Mouse (Mus musculus): ENCODE measurements around the gene Axdnd1. TPM values are rescaled to one million over a fixed set of nuclear protein-coding genes. Genes with fewer than 3 reads are reported as not detected.

The Axdnd1 gene
- polyA plus RNA-seq, 1 experiment from 2014 or later, result 0.84 TPM

DNA sequence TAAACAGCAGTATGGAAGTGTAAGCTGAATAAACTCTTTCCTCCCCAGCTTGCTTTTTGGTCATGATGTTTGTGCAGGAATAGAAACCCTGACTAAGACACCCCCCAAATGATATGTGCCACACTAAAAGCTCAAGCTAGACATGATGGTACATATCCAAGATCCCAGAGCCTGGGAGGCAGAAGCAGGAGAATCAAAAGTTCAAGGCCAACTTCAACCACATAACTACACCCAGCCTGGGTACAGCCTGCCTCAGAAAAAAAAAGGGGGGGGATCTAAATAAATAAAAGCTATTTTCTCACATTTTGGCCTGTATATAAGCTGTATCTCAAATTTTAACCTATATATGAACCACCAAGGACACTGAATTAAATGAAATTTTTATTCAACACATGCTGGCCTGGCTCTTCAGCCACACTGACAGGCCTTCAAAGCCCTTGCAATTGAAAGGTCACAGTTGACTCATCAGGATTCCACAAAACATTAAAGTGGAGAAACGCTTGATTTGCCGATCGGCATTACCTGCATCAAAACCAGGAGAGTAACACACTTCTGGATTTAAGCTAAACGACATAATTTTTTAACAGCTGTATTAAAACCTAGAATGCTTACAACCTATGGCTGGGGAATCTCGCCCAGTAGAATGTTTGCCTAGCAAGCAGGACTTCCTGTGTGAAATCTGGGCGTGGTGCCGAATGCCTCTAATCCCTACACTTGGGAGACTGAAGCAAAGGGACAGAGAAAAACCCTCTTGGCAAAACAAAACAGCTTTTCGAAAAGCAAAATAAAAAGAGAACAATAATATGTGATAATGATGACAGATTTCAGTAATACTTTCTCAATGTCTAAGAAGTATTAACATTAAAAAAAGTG lies 43.3 kb upstream of the Axdnd1 start:
- ATAC-seq, result no peak
- Histone ChIP-seq H3K4me3 (ENCODE audit: low read depth, low read length) (no peak overlapping the region), H3K27me3 (replicated peaks; ENCODE audit: insufficient read depth, low read length) (no peaks in the 10 kb centered on the region), H3K9ac (replicated peaks; ENCODE audit: low read depth) (no peak overlapping the region), H3K27ac (ENCODE audit: low read length) (peak overlapping the region; percentile 35; the same call in 1 of the 2 replicates), H3K36me3 (ENCODE audit: insufficient read depth, low read length) (no peaks in the 10 kb centered on the region), H3K9me3 (ENCODE audit: low read length) (no peaks in the 10 kb centered on the region), H3K4me1 (ENCODE audit: insufficient read depth, low read depth, low read length) (no peaks in the 10 kb centered on the region), H3K4me2 (replicated peaks; ENCODE audit: low read depth, low read length) (no peak overlapping the region)
- TF ChIP-seq EP300 (IDR thresholded peaks at IDR 0.05), result no peak
- no peak for TF ChIP-seq CTCF (IDR thresholded peaks at IDR 0.05)
- peak; percentile 64 for DNase-seq (ENCODE audit: low spot score)
- WGBS, result 62% methylated on average over 8 of the region's 8 CpGs

DNA sequence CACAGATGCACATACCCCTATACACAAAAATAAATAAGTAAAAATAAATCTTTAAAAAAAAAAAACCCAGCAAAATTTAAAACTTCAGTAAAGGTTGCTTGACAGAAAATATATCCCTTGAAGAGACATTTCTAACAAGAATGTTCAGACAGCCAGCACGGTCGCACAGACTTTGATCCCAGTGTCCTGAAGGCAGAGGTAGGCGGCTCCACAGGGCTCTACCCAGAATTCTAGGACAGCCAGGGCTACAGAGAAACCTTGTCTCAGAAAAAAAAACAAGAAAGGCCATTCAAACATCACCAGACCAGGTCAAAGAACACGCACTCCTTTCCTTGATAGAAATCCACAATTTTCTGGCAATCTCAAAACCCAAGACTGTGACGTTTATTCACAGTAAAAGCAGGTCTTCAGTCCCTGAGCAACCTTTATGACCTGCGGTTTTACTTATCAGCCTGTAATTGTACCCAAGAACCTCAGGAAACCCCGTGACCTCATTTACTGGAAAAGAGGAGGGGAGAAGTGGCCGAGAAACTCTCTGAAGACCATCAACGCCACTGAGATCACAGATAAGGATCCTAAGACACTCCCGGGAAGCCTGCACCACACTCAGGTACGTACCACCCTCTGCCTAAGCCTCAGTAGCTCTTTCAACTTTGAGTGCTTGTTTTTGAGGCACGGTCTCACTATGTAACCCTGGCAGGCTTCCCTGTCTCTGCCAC lies 41.5 kb upstream of the Axdnd1 start:
- WGBS, result 53% methylated on average over 12 of the region's 12 CpGs

DNA sequence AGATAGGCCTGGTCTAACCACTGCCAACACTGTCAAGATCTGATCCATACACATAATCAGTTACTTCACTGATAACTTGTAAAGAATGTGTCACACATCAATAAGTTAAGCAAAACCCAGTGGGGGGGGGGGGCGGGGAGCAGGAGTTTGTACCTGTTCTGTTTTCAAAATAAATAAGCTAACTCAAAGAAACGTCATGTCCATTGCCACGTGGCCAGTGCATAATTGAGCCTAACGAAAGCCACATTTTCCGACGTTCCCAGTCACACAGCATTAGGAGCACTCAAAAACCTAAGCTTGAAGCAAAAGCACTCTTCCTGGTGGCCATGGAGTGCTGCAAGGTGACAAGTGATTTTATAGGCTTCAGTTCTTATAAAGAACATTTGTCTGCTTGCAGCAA lies 40.1 kb upstream of the Axdnd1 start:
- ATAC-seq, result no peak
- 62% methylated on average over 6 of the region's 6 CpGs for WGBS
- TF ChIP-seq CTCF (IDR thresholded peaks at IDR 0.05) (no peak), EP300 (IDR thresholded peaks at IDR 0.05) (no peak)
- DNase-seq (ENCODE audit: low spot score), result no peak
- Histone ChIP-seq H3K4me3 (ENCODE audit: low read depth, low read length) (no peak overlapping the region), H3K27me3 (replicated peaks; ENCODE audit: insufficient read depth, low read length) (no peaks in the 10 kb centered on the region), H3K9ac (replicated peaks; ENCODE audit: low read depth) (no peak overlapping the region), H3K9me3 (ENCODE audit: low read length) (no peaks in the 10 kb centered on the region), H3K4me2 (replicated peaks; ENCODE audit: low read depth, low read length) (no peak overlapping the region), H3K4me1 (ENCODE audit: insufficient read depth, low read depth, low read length) (no peaks in the 10 kb centered on the region), H3K36me3 (ENCODE audit: insufficient read depth, low read length) (no peaks in the 10 kb centered on the region), H3K27ac (ENCODE audit: low read length) (no peak overlapping the region)

More for the DNA sequence above, 41.5 kb upstream of the Axdnd1 start:
- Histone ChIP-seq H3K9ac (replicated peaks; ENCODE audit: low read depth) (no peak overlapping the region), H3K4me1 (ENCODE audit: insufficient read depth, low read depth, low read length) (no peaks in the 10 kb centered on the region), H3K27ac (ENCODE audit: low read length) (peak overlapping the region; percentile 47), H3K36me3 (ENCODE audit: insufficient read depth, low read length) (no peaks in the 10 kb centered on the region), H3K9me3 (ENCODE audit: low read length) (no peaks in the 10 kb centered on the region), H3K27me3 (replicated peaks; ENCODE audit: insufficient read depth, low read length) (no peaks in the 10 kb centered on the region), H3K4me3 (ENCODE audit: low read depth, low read length) (no peak overlapping the region), H3K4me2 (replicated peaks; ENCODE audit: low read depth, low read length) (no peak overlapping the region)
- TF ChIP-seq EP300 (IDR thresholded peaks at IDR 0.05) (peak; percentile 63), CTCF (IDR thresholded peaks at IDR 0.05) (no peak)
- DNase-seq (ENCODE audit: low spot score) (peak; percentile 51), ATAC-seq (peak; percentile 47)

DNA sequence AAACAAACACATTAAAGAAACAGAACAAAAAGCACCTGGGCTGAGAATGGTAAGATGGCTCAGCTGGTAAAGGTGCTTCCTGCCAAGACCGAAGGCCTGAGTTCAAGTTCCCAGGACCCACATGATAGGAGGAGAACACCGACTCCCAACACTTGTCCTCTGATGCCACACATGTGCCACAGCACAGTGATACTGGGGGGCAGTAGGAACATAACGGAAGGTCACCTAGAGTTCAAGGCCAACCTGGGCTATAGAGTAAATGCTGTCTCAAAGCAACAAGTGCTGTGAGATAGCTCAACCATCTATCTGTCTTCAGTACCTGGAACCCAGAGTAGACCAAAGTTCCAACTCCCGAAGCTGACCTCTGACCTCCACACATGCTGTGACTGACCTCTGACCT lies 39.3 kb upstream of the Axdnd1 start:
- no peak for ATAC-seq
- no peak overlapping the region for H3K27ac ChIP-seq (ENCODE audit: low read length)
- no peaks in the 10 kb centered on the region for H3K36me3 ChIP-seq (ENCODE audit: insufficient read depth, low read length)

DNA sequence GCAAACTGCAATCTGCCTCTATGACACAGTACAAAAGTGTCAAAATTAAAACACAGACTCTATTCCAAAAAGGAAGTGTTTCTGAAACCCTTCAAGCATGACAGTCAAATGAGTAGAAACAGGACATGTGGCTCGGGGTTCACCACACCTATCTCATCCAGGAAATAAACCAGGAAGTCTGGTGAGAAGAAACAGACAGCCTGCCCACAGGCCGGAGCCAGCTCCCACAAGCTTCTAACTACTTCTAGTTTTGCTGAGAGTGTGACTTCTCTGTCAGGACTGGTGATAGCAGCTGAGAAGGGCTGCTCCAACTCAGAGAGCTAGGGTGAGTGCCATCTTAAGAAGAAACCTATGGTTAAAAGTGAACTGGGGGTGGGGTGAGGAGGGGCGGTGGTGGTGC lies 38.7 kb upstream of the Axdnd1 start:
- H3K36me3 ChIP-seq (ENCODE audit: insufficient read depth, low read length), result no peaks in the 10 kb centered on the region
- no peak for TF ChIP-seq CTCF (IDR thresholded peaks at IDR 0.05)
- no peak for TF ChIP-seq EP300 (IDR thresholded peaks at IDR 0.05)
- no peak overlapping the region for H3K4me3 ChIP-seq (ENCODE audit: low read depth, low read length)
- H3K27me3 ChIP-seq (replicated peaks; ENCODE audit: insufficient read depth, low read length), result no peaks in the 10 kb centered on the region
- ATAC-seq (no peak), DNase-seq (ENCODE audit: low spot score) (peak; percentile 54)
- H3K9ac ChIP-seq (replicated peaks; ENCODE audit: low read depth), result no peak overlapping the region
- H3K4me1 ChIP-seq (ENCODE audit: insufficient read depth, low read depth, low read length), result no peaks in the 10 kb centered on the region
- no peaks in the 10 kb centered on the region for H3K9me3 ChIP-seq (ENCODE audit: low read length)
- 57% methylated on average over 3 of the region's 3 CpGs for WGBS
- no peak overlapping the region for H3K4me2 ChIP-seq (replicated peaks; ENCODE audit: low read depth, low read length)
- peak overlapping the region; percentile 22; the same call in 1 of the 2 replicates for H3K27ac ChIP-seq (ENCODE audit: low read length)

More for the DNA sequence above, 39.3 kb upstream of the Axdnd1 start:
- Histone ChIP-seq H3K9ac (replicated peaks; ENCODE audit: low read depth) (no peak overlapping the region), H3K9me3 (ENCODE audit: low read length) (no peaks in the 10 kb centered on the region), H3K4me1 (ENCODE audit: insufficient read depth, low read depth, low read length) (no peaks in the 10 kb centered on the region), H3K27me3 (replicated peaks; ENCODE audit: insufficient read depth, low read length) (no peaks in the 10 kb centered on the region), H3K4me2 (replicated peaks; ENCODE audit: low read depth, low read length) (no peak overlapping the region), H3K4me3 (ENCODE audit: low read depth, low read length) (no peak overlapping the region)
- no peak for TF ChIP-seq EP300 (IDR thresholded peaks at IDR 0.05)
- TF ChIP-seq CTCF (IDR thresholded peaks at IDR 0.05), result no peak
- DNase-seq (ENCODE audit: low spot score), result no peak
- 94% methylated on average over 4 of the region's 4 CpGs for WGBS

DNA sequence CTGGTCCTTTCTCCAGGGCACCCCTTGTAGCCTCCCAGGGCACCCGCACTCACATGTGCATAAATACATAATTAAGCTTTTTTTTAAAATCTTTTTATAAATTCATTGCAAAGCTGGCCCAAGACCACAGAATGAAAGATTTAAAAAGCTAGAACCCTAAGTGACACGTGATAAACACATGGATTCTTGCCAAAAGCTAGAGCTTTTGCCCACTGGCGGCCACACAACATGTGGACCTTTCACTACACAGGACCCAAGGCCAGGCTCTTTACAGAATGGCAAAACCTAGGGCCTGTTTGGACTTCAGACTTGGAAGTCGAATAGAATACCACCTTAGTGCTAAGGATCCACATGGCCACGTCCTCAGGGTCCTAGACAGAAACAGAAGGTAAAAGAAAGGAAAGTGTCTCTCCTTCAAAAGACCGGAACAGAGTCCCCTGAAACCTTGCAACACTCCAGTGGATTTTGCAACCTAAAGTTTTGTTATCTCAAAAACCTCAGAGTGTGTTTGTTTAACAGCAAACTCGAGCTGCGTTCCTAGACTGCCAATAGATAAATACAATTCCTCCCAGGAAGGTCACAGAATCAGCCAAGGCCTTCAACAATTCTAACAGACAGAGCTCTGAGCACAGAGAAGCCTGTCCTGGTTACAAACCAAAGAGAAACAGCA lies 37.6 kb upstream of the Axdnd1 start:
- no peaks in the 10 kb centered on the region for H3K4me1 ChIP-seq (ENCODE audit: insufficient read depth, low read depth, low read length)
- peak overlapping the region; percentile 58 for H3K27ac ChIP-seq (ENCODE audit: low read length)
- H3K9me3 ChIP-seq (ENCODE audit: low read length), result no peaks in the 10 kb centered on the region
- H3K27me3 ChIP-seq (replicated peaks; ENCODE audit: insufficient read depth, low read length), result no peaks in the 10 kb centered on the region
- TF ChIP-seq CTCF (IDR thresholded peaks at IDR 0.05), result no peak
- TF ChIP-seq EP300 (IDR thresholded peaks at IDR 0.05), result peak; percentile 92
- no peak overlapping the region for H3K4me3 ChIP-seq (ENCODE audit: low read depth, low read length)
- no peak overlapping the region for H3K9ac ChIP-seq (replicated peaks; ENCODE audit: low read depth)
- peak; percentile 82 for DNase-seq (ENCODE audit: low spot score)
- peak overlapping the region; percentile 27; the same call in 1 of the 2 replicates for H3K4me2 ChIP-seq (replicated peaks; ENCODE audit: low read depth, low read length)
- WGBS, result 30% methylated on average over 8 of the region's 8 CpGs
- peak; percentile 69 for ATAC-seq
- no peaks in the 10 kb centered on the region for H3K36me3 ChIP-seq (ENCODE audit: insufficient read depth, low read length)
